Mouse (Mus musculus) cerebellum, postnatal 10 days (tissue): Measurements from ENCODE around the gene Tubb3.
A peak's percentile ranks its signal among the peaks of the same experiment; 100 is the strongest.
"Not testable (repeated sequence)": the region's sequence is repeated elsewhere in the genome, so short reads cannot be mapped to it uniquely, and the experiment has no call there.

Experiments
- DNase-seq, 2 experiments: peaks; one replicate each; pipeline ENCODE4 v3.0.0; 2021; ENCODE audit warnings: mixed read lengths in 2 of 2

Tubb3 gene

DNA sequence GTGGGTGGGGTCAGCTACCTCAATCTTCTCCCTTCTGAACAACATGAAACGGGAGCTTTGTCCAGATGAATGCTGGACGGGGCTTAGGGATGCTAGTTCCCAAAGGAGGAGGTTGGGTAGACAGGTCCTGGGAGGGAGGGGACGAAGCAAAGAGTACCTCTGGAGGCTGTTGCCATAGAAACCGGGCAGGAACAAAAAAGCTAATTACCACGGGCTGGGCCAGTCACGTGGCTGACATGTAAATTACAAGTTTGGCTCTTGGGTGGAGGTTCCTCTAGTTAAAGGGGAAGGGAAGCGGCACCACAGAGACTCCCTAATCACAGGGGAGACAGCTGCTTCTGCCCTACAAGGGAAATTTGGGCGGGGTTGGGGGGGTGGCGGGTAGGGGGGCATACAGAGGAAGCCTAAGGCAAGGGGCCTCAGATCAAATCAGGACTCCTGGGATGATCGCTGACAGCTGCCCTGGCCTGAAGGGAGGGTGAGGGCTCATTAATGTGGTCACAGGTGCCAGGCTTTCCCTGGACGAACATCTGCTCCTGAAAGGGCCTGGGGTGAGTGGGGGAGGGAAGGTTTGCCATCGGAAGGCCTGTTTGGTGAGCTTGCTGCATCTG lies 1.4 kb downstream of the Tubb3 start:
- peak; percentile 75 to 82 for DNase-seq

- no peak for DNase-seq
Measured at GRCm38 (mm10) chr8:123414255-123414654, 3.0 kb downstream of the Tubb3 start.

GRCm38 (mm10) chr8:123414997-123415696 lies 3.9 kb downstream of the Tubb3 start:
- peak in 1 of 2 experiments; percentile 24 for DNase-seq

- DNase-seq, result peak in 1 of 2 experiments; percentile 57
Measured at GRCm38 (mm10) chr8:123415967-123416943, 5.0 kb downstream of the Tubb3 start.

DNA sequence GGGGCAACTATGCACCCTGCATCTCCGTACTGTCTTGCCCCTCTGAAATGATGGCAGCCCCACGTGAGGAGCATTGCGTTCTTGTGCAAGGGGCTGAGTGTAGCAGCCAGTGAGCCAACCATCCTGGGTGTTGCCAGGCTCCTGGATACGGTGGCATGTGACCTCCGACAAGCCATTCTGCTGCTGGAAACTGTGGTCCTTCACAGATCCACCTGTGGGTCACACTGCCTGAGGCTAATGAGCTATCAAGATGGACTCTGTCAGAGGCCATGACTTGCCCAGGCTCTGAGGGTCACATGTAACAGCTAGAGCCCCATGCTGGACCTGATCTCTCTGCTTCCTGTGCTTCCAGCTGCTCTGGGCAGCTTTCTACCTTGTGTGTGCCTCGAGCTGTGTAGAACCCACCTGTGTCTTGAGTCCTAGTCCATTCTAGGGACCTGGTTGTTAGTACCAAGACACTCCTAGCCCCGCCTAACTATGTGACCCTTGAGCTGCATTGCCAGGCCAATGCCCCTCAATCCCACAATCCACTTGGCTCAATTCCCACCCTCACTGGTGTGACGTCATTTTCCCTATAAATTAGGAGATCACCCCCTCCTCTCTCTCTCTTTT lies 5.8 kb downstream of the Tubb3 start:
- DNase-seq, result peak in 1 of 2 experiments; percentile 22

DNA sequence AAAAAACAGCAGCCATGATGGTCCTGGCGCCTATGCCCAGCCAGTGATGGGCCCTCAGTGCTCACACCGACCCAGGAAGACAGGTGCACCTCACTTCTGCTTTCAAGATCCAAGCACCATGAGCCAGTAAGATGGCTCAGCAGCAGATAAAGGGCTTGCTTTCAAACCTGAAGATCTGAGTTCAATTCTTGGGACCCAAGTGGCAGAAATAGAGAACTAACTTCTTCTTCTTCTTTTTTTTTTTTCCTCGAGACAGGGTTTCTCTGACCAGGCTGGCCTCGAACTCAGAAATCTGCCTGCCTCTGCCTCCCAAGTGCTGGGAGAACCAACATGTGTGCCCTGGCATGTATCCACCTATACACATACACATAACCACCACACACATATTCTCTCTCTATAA lies 8.5 kb downstream of the Tubb3 start:
- DNase-seq, result no peak

DNA sequence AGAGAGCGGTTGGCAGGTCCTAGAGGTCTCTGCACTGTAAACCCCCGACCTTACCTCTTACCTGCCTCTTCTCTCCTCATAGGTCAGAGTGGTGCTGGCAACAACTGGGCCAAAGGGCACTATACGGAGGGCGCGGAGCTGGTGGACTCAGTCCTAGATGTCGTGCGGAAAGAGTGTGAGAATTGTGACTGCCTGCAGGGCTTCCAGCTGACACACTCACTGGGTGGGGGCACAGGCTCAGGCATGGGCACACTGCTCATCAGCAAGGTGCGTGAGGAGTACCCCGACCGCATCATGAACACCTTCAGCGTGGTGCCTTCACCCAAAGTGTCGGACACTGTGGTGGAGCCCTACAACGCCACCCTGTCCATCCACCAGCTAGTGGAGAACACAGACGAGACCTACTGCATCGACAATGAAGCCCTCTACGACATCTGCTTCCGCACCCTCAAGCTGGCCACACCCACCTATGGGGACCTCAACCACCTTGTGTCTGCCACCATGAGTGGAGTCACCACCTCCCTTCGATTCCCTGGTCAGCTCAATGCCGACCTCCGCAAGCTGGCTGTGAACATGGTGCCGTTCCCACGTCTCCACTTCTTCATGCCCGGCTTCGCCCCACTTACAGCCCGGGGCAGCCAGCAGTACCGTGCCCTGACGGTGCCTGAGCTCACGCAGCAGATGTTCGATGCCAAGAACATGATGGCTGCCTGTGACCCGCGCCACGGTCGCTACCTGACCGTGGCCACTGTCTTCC lies 9.5 kb downstream of the Tubb3 start:
- DNase-seq, result no peak

DNA sequence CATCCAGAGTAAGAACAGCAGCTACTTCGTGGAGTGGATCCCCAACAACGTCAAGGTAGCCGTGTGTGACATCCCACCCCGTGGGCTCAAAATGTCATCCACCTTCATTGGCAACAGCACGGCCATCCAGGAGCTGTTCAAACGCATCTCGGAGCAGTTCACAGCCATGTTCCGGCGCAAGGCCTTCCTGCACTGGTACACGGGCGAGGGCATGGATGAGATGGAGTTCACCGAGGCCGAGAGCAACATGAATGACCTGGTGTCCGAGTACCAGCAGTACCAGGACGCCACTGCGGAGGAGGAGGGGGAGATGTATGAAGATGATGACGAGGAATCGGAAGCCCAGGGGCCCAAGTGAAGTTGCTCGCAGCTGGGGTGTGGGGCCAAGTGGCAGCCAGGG lies 10.1 kb downstream of the Tubb3 start:
- peak in 1 of 2 experiments; percentile 10 for DNase-seq

DNA sequence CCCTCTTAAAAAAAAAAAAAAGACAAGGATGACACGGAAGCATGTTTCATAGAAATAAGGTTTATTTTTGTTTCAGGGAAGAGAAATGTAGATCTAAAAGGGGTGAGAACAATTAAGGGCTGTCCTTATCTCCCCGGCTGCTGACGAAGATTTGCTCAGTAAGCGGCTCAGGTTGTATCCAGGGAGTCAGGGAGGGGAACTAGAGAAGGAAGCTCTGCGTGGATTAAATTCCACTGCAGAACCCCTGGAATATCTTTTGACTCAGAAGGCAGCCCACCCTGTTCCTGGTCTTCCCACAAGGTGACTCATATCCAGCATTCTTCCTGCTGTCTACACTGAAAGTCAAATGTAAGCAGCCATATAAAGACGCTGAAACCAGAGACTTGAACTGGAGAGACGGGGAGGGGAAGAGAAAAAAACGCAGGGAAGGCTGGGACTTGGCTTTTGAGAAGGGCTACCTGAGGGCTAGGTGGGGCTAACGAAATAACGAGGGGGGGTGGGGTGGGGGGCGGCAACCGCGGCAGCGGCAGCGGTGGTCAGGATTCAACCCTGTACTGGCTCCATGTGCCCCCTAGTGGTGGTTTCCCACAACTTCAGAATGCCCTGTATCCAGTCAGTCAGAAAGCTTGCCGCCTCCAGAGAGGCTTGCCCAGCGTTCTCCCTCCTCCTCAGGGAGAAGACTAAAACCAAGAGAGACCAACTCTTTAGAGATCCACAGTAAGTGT lies 11.0 kb downstream of the Tubb3 start:
- DNase-seq, result peak; percentile 87 to 92

GRCm38 (mm10) chr8:123422781-123423159 lies 11.5 kb downstream of the Tubb3 start:
- no peak for DNase-seq

DNA sequence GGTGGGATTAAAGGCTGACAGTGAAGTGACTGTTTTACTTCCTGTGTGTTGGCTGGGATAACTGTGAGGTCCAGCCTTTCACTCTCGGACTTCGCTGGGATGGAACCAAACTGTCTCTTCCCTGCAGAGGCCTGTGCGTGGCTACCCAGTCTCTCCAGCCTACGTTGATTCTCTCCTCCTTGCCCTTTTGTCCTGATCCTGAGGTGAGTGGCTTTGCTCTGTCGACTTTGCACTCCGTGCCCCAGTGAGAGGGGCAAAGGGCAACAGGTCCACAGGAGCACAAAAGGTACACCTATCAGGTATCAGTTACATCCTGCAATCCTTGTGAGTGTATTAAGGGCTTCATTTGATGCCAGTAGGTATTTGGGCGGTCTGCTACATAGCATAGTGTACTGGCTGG lies 12.2 kb downstream of the Tubb3 start, which contains the start of gene Def8:
Def8 (plus strand) TSS at position 87 of the 400 bp plus-strand sequence.
- no peak for DNase-seq

GRCm38 (mm10) chr8:123426511-123427509 lies 15.6 kb downstream of the Tubb3 start:
- DNase-seq, result no peak

- DNase-seq, result no peak
Measured at GRCm38 (mm10) chr8:123427639-123428275, 16.5 kb downstream of the Tubb3 start.

DNA sequence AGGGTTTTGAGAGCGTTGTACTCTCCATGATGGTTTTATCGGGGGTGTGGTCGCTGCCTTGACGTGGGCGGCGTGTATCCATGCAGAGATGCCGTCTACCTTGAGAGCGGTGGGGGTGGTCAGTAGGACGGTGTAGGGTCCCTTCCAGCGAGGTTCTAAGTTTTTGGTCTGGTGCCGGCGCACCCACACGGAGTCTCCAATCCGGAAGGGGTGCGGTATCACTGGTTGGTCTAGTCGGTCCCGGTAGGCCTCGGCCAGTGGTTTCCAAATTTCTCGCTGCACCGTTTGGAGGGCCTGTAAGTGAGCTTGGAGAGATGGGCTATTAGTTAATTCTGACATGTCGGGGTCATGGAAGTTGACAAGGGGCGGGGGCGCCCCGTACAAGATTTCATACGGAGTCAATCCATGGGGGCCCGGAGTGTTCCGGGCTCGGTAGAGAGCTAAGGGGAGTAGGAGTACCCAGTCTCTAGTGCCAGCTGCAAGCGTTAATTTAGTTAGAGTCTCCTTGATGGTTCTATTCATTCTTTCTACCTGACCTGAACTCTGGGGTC lies 17.2 kb downstream of the Tubb3 start:
- DNase-seq, result no peak

DNA sequence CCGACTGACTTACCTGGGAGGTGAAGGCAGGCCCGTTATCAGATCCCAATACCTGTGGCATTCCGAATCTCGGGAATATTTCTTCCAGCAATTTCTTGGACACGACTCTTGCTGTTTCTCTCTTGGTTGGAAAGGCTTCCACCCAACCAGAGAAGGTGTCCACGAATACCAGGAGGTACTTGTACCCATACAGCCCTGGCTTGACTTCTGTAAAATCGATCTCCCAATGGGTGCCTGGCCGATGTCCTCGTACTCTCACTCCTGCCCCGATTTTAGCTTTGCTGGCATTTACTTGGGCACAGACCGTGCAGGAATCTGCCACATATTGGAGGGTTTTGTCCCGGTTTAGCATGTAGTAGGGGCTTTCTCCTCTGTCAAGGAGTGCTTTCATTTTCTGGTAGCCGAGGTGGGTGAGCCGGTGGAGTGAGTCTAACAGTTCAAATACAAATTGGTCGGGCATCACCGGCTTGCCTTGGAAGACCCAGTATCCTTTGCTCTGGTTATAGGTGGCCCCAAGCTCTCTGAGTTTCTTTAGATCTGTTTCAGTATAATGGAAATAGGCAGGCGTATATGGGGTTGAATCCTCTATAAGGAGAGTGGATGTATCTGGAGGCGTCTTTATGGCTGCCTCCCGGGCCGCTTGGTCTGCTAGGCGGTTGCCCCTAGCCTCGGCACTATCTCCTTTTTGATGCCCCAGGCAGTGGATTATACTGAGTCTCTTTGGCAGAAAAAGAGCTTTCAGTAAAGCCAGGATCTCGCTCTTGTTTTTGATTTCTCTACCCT lies 17.9 kb downstream of the Tubb3 start:
- no peak for DNase-seq

GRCm38 (mm10) chr8:123429722-123430013 lies 18.4 kb downstream of the Tubb3 start:
- not testable (repeated sequence) for DNase-seq

DNA sequence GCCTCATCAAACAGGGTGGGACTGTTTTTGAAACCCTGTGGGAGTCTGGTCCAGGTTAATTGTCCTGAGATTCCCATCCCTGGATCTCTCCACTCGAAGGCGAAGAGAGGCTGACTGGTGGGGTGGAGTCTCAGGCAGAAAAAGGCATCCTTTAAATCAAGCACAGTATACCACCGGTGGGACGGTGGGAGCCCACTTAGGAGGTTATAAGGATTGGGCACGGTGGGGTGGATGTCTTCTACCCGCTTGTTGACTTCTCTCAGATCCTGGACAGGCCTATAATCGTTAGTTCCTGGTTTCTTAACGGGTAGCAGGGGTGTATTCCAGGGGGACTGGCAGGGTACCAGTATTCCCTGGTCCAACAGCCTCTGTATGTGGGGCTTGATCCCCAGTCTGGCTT lies 19.7 kb downstream of the Tubb3 start:
- DNase-seq, result not testable (repeated sequence)

DNA sequence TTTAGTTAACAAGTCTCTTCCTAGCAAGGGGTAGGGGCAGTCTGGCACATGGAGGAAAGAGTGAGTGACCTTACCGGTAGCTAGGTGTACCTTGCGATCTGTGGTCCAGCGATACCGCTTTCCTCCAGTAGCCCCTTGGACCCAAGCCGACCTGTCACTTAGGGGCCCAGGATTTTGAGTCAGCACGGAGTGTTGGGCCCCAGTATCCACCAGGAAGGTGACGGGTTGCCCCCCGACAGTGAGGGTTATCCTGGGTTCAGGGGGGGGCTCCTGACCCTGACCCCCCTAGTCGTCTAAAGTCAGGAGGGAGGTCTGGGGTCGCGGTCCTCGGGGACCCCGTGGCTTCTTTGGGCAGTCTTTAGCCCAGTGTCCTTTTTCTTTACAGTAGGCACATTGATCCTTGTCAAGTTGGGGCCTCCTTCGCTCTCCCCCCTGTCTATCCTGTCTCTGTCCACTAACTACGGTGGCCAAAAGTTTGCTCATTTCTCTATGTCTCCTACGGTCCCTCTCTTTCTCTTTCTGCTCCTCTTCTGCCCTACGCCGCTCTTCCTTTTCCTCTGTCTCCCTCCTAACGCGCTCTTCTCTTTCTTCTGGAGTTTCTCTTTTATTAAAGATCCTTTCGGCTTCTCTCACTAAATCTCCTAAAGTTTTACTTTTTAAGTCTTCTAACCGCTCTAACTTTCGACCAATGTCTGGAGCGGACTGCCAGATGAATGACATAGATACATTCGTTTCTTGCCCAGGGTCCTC lies 20.6 kb downstream of the Tubb3 start:
- DNase-seq, result no peak
